Mouse (Mus musculus) ES-E14 (cell line): ENCODE results near the gene Tagap1.
"Not testable (repeated sequence)": the region's sequence is repeated elsewhere in the genome, so short reads cannot be mapped to it uniquely, and the experiment has no call there.

Source experiments
- CHD2 ChIP-seq: IDR thresholded peaks from 2 replicates; pipeline ENCODE4 v1.6.1; 2014; ENCODE audit warnings: mild to moderate bottlenecking, low read depth, low read length, inconsistent platforms
- HCFC1 ChIP-seq: IDR thresholded peaks from 2 replicates; pipeline ENCODE4 v1.6.1; 2012; ENCODE audit warnings: low read length, inconsistent platforms, borderline replicate concordance; ENCODE audit not compliant: insufficient read depth
- MAFK ChIP-seq: IDR thresholded peaks from 2 replicates; pipeline ENCODE4 v1.6.1; 2014; ENCODE audit warnings: mild to moderate bottlenecking, low read depth, low read length, inconsistent platforms; ENCODE audit not compliant: insufficient read depth
- ZC3H11A ChIP-seq: IDR thresholded peaks from 2 replicates; pipeline ENCODE4 v1.6.1; 2012; ENCODE audit warnings: low read depth, mild to moderate bottlenecking, inconsistent platforms, low read length, borderline replicate concordance
- ZNF384 ChIP-seq: IDR thresholded peaks from 2 replicates; pipeline ENCODE4 v1.6.1; 2012; ENCODE audit warnings: low read depth, low read length, inconsistent platforms

DNA sequence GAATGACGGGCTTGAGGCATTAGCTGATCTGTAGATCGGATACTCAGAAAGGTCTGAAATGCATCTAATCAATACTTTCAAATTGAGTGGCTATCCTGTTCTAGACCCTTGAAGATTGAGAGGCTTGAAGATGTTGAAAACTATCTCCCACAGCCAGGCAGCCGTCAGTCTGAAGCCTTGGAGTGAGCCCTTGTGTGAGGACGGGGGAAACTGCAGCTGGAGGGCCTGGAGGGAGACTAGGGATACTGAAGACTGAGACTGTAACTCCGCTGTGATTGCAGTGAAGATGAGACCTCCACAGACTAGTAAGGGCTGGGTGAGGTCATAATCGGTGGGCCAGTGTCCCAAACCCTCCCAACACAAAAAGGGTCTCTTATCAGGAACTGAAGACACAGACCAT, 1.4 kb upstream of the Tagap1 start:
- TF ChIP-seq CHD2, ZC3H11A, MAFK, ZNF384, HCFC1: not testable (repeated sequence)
